Mouse (Mus musculus): ENCODE data around the gene Parm1.

GRCm38 (mm10) chr5:91581799-91582198, 64.4 kb downstream of the Parm1 start:
- no peak for TF ChIP-seq POLR2A (IDR thresholded peaks at IDR 0.05; ENCODE audit: low read depth, low read length)
- no peak for TF ChIP-seq CTCF (conservative IDR thresholded peaks at IDR 0.05; ENCODE audit: insufficient read depth, insufficient read length, low read depth, low read length)

All from kidney, adult 2 months (tissue).